Mouse (Mus musculus) erythroid progenitor cell, adult 5-6 weeks (primary cell): ENCODE measurements around the gene Them5. TPM values are rescaled to one million over a fixed set of nuclear protein-coding genes. Genes with fewer than 3 reads are reported as not detected.

Source experiments
- ATAC-seq: replicated peaks from 2 replicates; pipeline ENCODE4 v1.8.0; 2016; ENCODE audit warnings: moderate number of reproducible peaks, mild to moderate bottlenecking, moderate TSS enrichment, inconsistent platforms; ENCODE audit not compliant: poor library complexity, low FRiP score, severe bottlenecking
- total RNA-seq, 2 experiments: library from RNA; stranded (forward) in 1 of 2; stranded (reverse) in 1 of 2; fragments of 150-400 nt in 1 of 2; fragments of 186-747, 209-891 nt in 1 of 2; gene quantifications; 2 replicates each; pipeline versions ENCODE4 v1.2.3 to v1.2.4; 2015 to 2017; ENCODE audit warnings: low replicate concordance in 2 of 2

Gene Them5
- total RNA-seq, 2 experiments from 2014 or later = not detected

DNA sequence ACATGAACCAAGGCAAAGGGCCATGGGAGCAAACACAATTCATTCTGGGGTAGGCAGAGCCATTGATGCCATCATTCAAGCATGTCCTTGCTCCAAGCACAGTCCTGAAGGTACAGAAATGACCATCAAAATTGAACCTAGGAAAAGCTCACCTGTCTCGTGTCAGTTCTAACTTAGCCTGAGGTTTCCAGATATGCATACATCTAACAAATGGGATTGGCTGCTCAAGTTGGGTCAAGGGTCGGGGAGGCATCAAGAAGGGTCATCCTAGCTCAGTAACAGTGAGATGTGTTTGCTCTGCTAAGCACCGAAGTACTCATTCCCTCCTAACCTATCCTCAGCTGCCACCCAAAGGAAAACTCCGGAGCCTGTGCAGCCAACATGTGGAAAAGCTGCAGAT is 55.0 kb downstream of the Them5 start:
- ATAC-seq = no peak

Other genes starting within 250 kb of the Them5 start
- not detected in 2 replicates for gene Gm10696, start 163.9 kb upstream of the Them5 start, total RNA-seq (2015; ENCODE audit: low replicate concordance)
- not detected in 2 replicates for gene Gm10696, start 163.9 kb upstream of the Them5 start, total RNA-seq (2017; ENCODE audit: low replicate concordance)
- not detected in 2 replicates for gene Gm5286, start 145.4 kb upstream of the Them5 start, total RNA-seq (2015; ENCODE audit: low replicate concordance)
- gene Gm5286, start 145.4 kb upstream of the Them5 start, total RNA-seq (2017; ENCODE audit: low replicate concordance) = not detected in 2 replicates
- gene Gm4778, start 78.1 kb upstream of the Them5 start, total RNA-seq (2015; ENCODE audit: low replicate concordance) = not detected in 2 replicates
- not detected in 2 replicates for gene Gm4778, start 78.1 kb upstream of the Them5 start, total RNA-seq (2017; ENCODE audit: low replicate concordance)
- not detected in 2 replicates for gene Them4, start 32.0 kb upstream of the Them5 start, total RNA-seq (2015; ENCODE audit: low replicate concordance)
- 0.90 TPM in 1 of 2 replicates, not detected in the other for gene Them4, start 32.0 kb upstream of the Them5 start, total RNA-seq (2017; ENCODE audit: low replicate concordance)
- not detected in 2 replicates for gene C2cd4d, start 20.3 kb downstream of the Them5 start, total RNA-seq (2015; ENCODE audit: low replicate concordance)
- not detected in 2 replicates for gene C2cd4d, start 20.3 kb downstream of the Them5 start, total RNA-seq (2017; ENCODE audit: low replicate concordance)
- gene Rorc, start 30.7 kb downstream of the Them5 start, total RNA-seq (2015; ENCODE audit: low replicate concordance) = 2.2 TPM in 1 of 2 replicates, not detected in the other
- not detected in 2 replicates for gene Rorc, start 30.7 kb downstream of the Them5 start, total RNA-seq (2017; ENCODE audit: low replicate concordance)
- not detected in 2 replicates for gene Lingo4, start 56.4 kb downstream of the Them5 start, total RNA-seq (2015; ENCODE audit: low replicate concordance)
- gene Lingo4, start 56.4 kb downstream of the Them5 start, total RNA-seq (2017; ENCODE audit: low replicate concordance) = not detected in 2 replicates
- gene Tdrkh, start 71.2 kb downstream of the Them5 start, total RNA-seq (2015; ENCODE audit: low replicate concordance) = 10.1 TPM in 1 of 2 replicates, not detected in the other
- gene Tdrkh, start 71.2 kb downstream of the Them5 start, total RNA-seq (2017; ENCODE audit: low replicate concordance) = 0.51 TPM in 1 of 2 replicates, not detected in the other
- 15.5 and 19.5 TPM in 2 replicates for gene Mrpl9, start 101.2 kb downstream of the Them5 start, total RNA-seq (2015; ENCODE audit: low replicate concordance)
- gene Mrpl9, start 101.2 kb downstream of the Them5 start, total RNA-seq (2017; ENCODE audit: low replicate concordance) = 17.7 and 27.5 TPM in 2 replicates
- gene Oaz3, start 101.8 kb downstream of the Them5 start, total RNA-seq (2015; ENCODE audit: low replicate concordance) = 0.84 TPM in 1 of 2 replicates, not detected in the other
- not detected in 2 replicates for gene Oaz3, start 101.8 kb downstream of the Them5 start, total RNA-seq (2017; ENCODE audit: low replicate concordance)
- gene Celf3, start 136.2 kb downstream of the Them5 start, total RNA-seq (2015; ENCODE audit: low replicate concordance) = not detected in 2 replicates
- gene Celf3, start 136.2 kb downstream of the Them5 start, total RNA-seq (2017; ENCODE audit: low replicate concordance) = not detected in 2 replicates
- not detected in 2 replicates for gene Riiad1, start 138.2 kb downstream of the Them5 start, total RNA-seq (2015; ENCODE audit: low replicate concordance)
- not detected in 2 replicates for gene Riiad1, start 138.2 kb downstream of the Them5 start, total RNA-seq (2017; ENCODE audit: low replicate concordance)
- gene Snx27, start 240.6 kb downstream of the Them5 start, total RNA-seq (2015; ENCODE audit: low replicate concordance) = 14.8 and 27.2 TPM in 2 replicates
- 10.0 and 11.8 TPM in 2 replicates for gene Snx27, start 240.6 kb downstream of the Them5 start, total RNA-seq (2017; ENCODE audit: low replicate concordance)